Mouse (Mus musculus): Measurements from ENCODE around the gene Polr2h. TPM values are rescaled to one million over a fixed set of nuclear protein-coding genes. Genes with fewer than 3 reads are reported as not detected.
"Not testable (repeated sequence)": the region's sequence is repeated elsewhere in the genome, so short reads cannot be mapped to it uniquely, and the experiment has no call there.

The Polr2h gene
- 10 to 100 TPM; 21.7 to 25.5 TPM for total RNA-seq (2021)

GRCm38 (mm10) chr16:20717181-20717977 lies at the start of gene Polr2h, which contains the start of gene Clcn2:
Polr2h (plus strand) TSS chr16:20717665.
Clcn2 (minus strand) TSS chr16:20717746.
- DNase-seq (ENCODE audit: low spot score in 2 of 2) = peak; percentile 97 to 98
- intact Hi-C loops (cut with DNase I) = loop anchor here (5.0 kb wide), 3 partner anchors 45 to 475 kb away; no protein-coding TSS in a partner anchor

- intact Hi-C loops (cut with DNase I) = loop anchor here (5.0 kb wide), 1 partner anchor 81 kb away; the partner anchor contains the start of gene Vwa5b2
- not testable (repeated sequence) for DNase-seq (ENCODE audit: low spot score in 2 of 2)
Observed at GRCm38 (mm10) chr16:20668013-20668412, 49.5 kb upstream of the Polr2h start, which contains the start of gene Eif4g1. Eif4g1 (plus strand) TSS chr16:20668313.

GRCm38 (mm10) chr16:20670291-20670690 lies 47.2 kb upstream of the Polr2h start:
- intact Hi-C loops (cut with DNase I) = no loop called here
- DNase-seq (ENCODE audit: low spot score in 2 of 2) = no peak

- no peak for DNase-seq (ENCODE audit: low spot score in 2 of 2)
- intact Hi-C loops (cut with DNase I) = no loop called here
Observed at GRCm38 (mm10) chr16:20671886-20672285, 45.6 kb upstream of the Polr2h start.

- intact Hi-C loops (cut with DNase I) = no loop called here
- peak; percentile 95 to 98 for DNase-seq (ENCODE audit: low spot score in 2 of 2)
Observed at GRCm38 (mm10) chr16:20672500-20672902, 45.0 kb upstream of the Polr2h start.

- intact Hi-C loops (cut with DNase I) = no loop called here
- DNase-seq (ENCODE audit: low spot score in 2 of 2) = peak; percentile 54 to 66
Observed at GRCm38 (mm10) chr16:20672965-20673705, 44.3 kb upstream of the Polr2h start.

GRCm38 (mm10) chr16:20673706-20674303 lies 43.7 kb upstream of the Polr2h start:
- intact Hi-C loops (cut with DNase I) = no loop called here
- no peak for DNase-seq (ENCODE audit: low spot score in 2 of 2)

GRCm38 (mm10) chr16:20675213-20675612 lies 42.3 kb upstream of the Polr2h start:
- DNase-seq (ENCODE audit: low spot score in 2 of 2) = no peak
- intact Hi-C loops (cut with DNase I) = no loop called here

- DNase-seq (ENCODE audit: low spot score in 2 of 2) = no peak
- intact Hi-C loops (cut with DNase I) = no loop called here
Observed at GRCm38 (mm10) chr16:20676702-20677101, 40.8 kb upstream of the Polr2h start.

- intact Hi-C loops (cut with DNase I) = no loop called here
- no peak for DNase-seq (ENCODE audit: low spot score in 2 of 2)
Observed at GRCm38 (mm10) chr16:20677380-20677779, 40.1 kb upstream of the Polr2h start.

- intact Hi-C loops (cut with DNase I) = no loop called here
- peak; percentile 73 to 76 for DNase-seq (ENCODE audit: low spot score in 2 of 2)
Observed at GRCm38 (mm10) chr16:20677974-20678675, 39.3 kb upstream of the Polr2h start.

- no peak for DNase-seq (ENCODE audit: low spot score in 2 of 2)
- intact Hi-C loops (cut with DNase I) = no loop called here
Observed at GRCm38 (mm10) chr16:20690774-20691173, 26.7 kb upstream of the Polr2h start.

GRCm38 (mm10) chr16:20691617-20692016 lies 25.8 kb upstream of the Polr2h start:
- intact Hi-C loops (cut with DNase I) = no loop called here
- DNase-seq (ENCODE audit: low spot score in 2 of 2) = no peak

- peak in 1 of 2 experiments; percentile 24 for DNase-seq (ENCODE audit: low spot score in 2 of 2)
- intact Hi-C loops (cut with DNase I) = no loop called here
Observed at GRCm38 (mm10) chr16:20692241-20692965, 25.1 kb upstream of the Polr2h start.

- intact Hi-C loops (cut with DNase I) = no loop called here
- DNase-seq (ENCODE audit: low spot score in 2 of 2) = peak; percentile 91 to 93
Observed at GRCm38 (mm10) chr16:20693111-20693701, 24.3 kb upstream of the Polr2h start, which contains the start of gene Fam131a. Fam131a (plus strand) TSS chr16:20693241.

- intact Hi-C loops (cut with DNase I) = no loop called here
- peak; percentile 77 to 81 for DNase-seq (ENCODE audit: low spot score in 2 of 2)
Observed at GRCm38 (mm10) chr16:20694781-20695180, 22.7 kb upstream of the Polr2h start.

GRCm38 (mm10) chr16:20695622-20696323 lies 21.7 kb upstream of the Polr2h start:
- intact Hi-C loops (cut with DNase I) = no loop called here
- DNase-seq (ENCODE audit: low spot score in 2 of 2) = peak; percentile 98 to 99

GRCm38 (mm10) chr16:20699266-20699665 lies 18.2 kb upstream of the Polr2h start:
- no peak for DNase-seq (ENCODE audit: low spot score in 2 of 2)
- intact Hi-C loops (cut with DNase I) = no loop called here
